Mouse (Mus musculus) bone marrow, adult 2 months (tissue): ENCODE measurements at regions not wholly inside any gene's neighbourhood (a gene's known extent, or its start where the extent isn't known, plus 50 kb on each side); places are given as distances from the start of the nearest gene placed in this dataset.

Experiments used
- H3K27ac ChIP-seq: fragments of 200-500 bp; 2 replicates; pipeline ENCODE4 v1.5.1; 2012; ENCODE audit warnings: low read depth, mild to moderate bottlenecking, control low read depth, inconsistent platforms, low read length; ENCODE audit not compliant: control insufficient read depth, poor library complexity, insufficient read depth
- H3K4me1 ChIP-seq: fragments of 200-500 bp; 2 replicates; pipeline ENCODE4 v1.6.1; 2011; ENCODE audit warnings: low read length; ENCODE audit not compliant: control insufficient read depth, insufficient read depth
- H3K4me3 ChIP-seq: fragments of 200-500 bp; replicated peaks from 2 replicates; pipeline ENCODE3; 2011; ENCODE audit warnings: mild to moderate bottlenecking, low read depth, low read length, control low read depth; ENCODE audit not compliant: control insufficient read depth
- CTCF ChIP-seq: fragments of 200-500 bp; IDR thresholded peaks from 2 replicates; pipeline ENCODE4 v1.5.1; 2011; ENCODE audit warnings: low read length, control low read depth; ENCODE audit not compliant: control insufficient read depth, insufficient read depth
- POLR2A ChIP-seq: fragments of 200-500 bp; IDR thresholded peaks from 2 replicates; pipeline ENCODE4 v1.6.1; 2011; ENCODE audit warnings: low read depth, mild to moderate bottlenecking, control low read depth, low read length, borderline replicate concordance; ENCODE audit not compliant: control insufficient read depth
- WGBS: fragments of 180-500 bp; shearing (Covaris S2); methylation state at CpG from one replicate; pipeline ENCODE4 v1.1.7; 2018; 5-methylcytosine and 5-hydroxymethylcytosine counted together

DNA sequence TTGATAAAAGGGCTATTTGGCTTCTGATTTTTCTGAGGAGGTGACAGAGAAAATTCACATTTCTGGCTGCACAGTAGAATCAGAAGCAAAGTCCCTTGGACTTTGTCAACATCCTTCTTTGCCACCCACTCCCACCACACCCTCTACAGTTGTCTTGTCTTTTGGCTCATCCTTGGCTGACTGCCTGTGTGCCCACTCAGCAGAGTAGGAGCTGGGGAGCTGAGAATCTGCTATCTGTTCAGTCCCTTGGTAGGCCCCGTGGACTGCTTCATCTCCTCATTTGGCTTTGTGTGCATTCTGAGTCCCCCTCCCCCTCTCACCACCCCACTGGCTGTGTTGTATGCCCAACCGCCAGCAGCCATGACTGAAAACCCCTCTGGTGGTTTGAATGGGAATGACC lies 197.2 kb downstream of the Fam173b start:
- Histone ChIP-seq H3K4me3 (no peak overlapping the region), H3K4me1 (no peaks in the 10 kb centered on the region), H3K27ac (no peak overlapping the region)
- no peak for TF ChIP-seq CTCF
- TF ChIP-seq POLR2A = no peak
- 77% methylated on average over 2 of the region's 2 CpGs for WGBS

DNA sequence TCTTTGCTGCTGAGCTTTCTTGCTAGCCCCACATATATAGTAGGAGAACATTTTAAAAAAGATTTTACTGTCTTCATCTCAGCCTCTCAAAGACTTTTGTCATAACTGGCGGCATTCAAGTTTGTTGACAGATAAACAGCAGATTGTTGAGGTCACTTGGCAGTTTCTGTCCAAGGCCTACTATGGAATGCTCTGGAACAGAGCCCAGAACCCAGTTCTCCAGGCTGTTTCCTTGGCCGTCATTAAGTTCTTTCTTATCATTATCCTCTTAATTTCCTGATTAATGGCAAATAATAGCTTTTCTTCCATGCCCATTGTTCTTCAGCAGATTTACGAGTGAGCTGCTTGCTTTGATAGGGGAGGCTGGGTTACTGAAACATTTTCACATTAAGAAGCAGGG lies 203.9 kb downstream of the Fam173b start:
- 61% methylated on average over 3 of the region's 3 CpGs for WGBS
- Histone ChIP-seq H3K27ac (no peak overlapping the region), H3K4me3 (no peak overlapping the region), H3K4me1 (no peaks in the 10 kb centered on the region)
- TF ChIP-seq CTCF = no peak
- no peak for TF ChIP-seq POLR2A

DNA sequence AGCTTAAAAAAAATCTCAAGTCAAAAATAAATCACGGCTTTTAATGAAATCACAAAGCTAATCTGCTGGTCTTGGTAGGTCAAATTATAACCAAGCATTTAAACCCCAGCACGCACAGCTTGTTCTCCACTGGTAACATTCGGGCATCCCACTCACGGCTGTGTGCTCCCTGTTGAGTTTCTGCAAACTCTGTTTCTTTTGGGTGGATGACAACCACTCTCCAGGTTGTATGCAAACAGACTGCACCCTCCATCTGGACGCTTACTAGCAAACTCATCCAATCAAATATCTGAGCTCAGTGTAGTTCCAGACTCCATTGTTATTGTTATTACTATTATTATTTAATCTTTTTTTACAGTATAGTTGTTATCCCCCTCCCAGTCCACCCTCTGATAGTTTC lies 213.9 kb downstream of the Fam173b start:
- Histone ChIP-seq H3K4me1 (no peaks in the 10 kb centered on the region), H3K27ac (no peak overlapping the region), H3K4me3 (no peak overlapping the region)
- 84% methylated on average over 5 of the region's 5 CpGs for WGBS
- TF ChIP-seq CTCF (no peak), POLR2A (no peak)

DNA sequence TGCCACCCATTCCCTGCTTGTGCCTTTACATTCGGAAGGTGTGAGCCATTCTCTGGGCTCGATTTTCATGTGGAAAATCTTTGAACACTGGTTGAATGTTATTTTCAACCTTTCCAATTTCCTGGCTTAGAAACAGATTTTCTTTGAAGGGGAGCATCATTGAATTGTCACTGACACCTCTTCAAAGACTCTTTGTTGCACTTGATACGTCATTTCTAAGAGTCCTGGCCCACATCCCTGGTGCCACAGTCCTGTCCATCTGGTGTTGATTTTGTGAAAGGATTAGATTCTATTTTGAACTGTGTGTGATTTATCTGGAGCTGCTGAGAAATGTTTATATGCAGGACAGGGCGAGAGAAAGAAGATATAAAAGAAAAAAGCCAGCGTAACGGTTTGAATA lies 217.6 kb downstream of the Fam173b start:
- no peak overlapping the region for H3K4me3 ChIP-seq
- no peaks in the 10 kb centered on the region for H3K4me1 ChIP-seq
- TF ChIP-seq POLR2A (no peak), CTCF (no peak)
- H3K27ac ChIP-seq = no peak overlapping the region
- 82% methylated on average over 6 of the region's 6 CpGs for WGBS

DNA sequence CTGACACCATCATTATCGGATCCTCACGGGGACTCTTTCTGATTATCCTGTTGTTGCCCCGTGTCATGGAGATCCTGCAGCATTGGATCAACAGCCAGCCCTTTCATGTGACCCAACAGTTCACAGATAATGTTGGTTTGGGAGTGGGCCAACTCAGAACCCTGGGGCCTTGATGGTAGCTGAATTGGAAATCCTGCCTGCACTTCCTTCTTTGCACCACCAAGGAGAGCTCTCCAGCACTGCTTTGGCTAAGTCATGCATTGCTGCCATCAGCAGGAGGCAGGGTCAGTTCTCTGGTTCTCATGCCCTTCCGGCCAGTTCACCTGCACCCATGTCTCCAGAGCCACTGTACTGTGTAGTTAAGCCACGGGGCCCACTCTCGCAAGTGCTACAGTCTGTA lies 225.6 kb downstream of the Fam173b start:
- 83% methylated on average over 6 of the region's 6 CpGs for WGBS
- no peak overlapping the region for H3K4me3 ChIP-seq
- no peak for TF ChIP-seq CTCF
- TF ChIP-seq POLR2A = no peak
- no peak overlapping the region for H3K27ac ChIP-seq
- no peaks in the 10 kb centered on the region for H3K4me1 ChIP-seq

DNA sequence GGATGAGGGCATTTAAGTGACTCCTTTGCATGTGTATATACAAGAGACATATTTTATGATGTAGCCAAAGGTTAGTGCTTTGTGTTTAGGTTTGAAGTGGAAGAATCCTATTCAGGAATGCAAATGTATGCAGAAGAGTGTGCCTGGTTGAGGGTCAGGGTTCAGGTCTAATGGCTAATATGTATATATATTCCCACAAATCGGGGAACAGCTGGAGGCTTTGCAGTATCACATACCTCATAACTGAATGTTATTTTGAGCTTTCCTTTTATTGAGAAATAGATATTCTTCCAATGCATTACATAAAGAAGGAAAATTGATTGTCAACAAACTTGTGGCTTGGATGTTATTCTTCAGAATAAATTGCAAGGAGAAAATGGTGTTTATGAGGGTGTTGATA lies 239.9 kb downstream of the Fam173b start:
- Histone ChIP-seq H3K27ac (no peak overlapping the region), H3K4me1 (no peaks in the 10 kb centered on the region), H3K4me3 (no peak overlapping the region)
- WGBS = 73% methylated on average over 1 of the region's 1 CpGs
- no peak for TF ChIP-seq POLR2A
- TF ChIP-seq CTCF = no peak

DNA sequence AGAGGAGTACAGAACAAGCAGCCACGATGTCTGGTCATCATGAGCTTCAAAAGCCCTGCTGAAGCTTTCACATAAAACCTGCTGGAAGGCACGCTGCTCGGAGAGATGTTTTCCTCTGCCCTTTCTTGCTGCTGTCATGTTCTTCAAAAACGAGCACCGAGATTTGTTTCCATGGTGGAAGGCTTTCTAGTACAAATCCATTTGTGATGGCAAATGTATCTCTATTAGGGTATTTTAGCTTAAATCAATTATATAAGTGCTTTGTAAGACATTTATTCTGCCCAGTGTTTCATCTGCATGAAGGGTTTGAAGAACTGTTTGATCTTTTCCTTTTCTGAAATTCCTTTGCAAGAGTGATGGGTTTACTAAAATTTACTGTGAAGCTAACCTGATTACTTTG lies 253.1 kb downstream of the Fam173b start:
- H3K27ac ChIP-seq = no peak overlapping the region
- no peak overlapping the region for H3K4me3 ChIP-seq
- WGBS = 77% methylated on average over 5 of the region's 5 CpGs
- H3K4me1 ChIP-seq = no peaks in the 10 kb centered on the region
- no peak for TF ChIP-seq CTCF
- no peak for TF ChIP-seq POLR2A

DNA sequence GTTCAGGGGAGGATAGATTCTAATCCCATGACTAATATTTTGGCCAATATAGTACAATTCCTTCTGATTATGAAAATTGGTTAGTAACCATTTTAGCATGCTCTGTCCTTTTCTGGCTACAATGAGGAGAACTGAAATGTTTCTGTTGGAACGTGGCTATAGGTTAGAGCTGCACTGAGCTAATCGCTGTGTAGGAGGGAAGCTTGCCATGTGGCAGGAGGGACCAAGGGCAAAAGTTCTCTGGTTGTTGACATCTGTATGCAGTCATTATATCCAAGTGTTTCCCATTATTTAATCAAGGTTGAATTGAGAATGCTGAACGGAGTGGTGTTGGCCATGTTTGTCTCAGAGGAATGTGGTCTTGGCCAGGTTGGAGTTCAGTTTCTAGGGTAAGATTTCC lies 253.5 kb downstream of the Fam173b start:
- H3K4me1 ChIP-seq = no peaks in the 10 kb centered on the region
- H3K4me3 ChIP-seq = no peak overlapping the region
- no peak overlapping the region for H3K27ac ChIP-seq
- TF ChIP-seq POLR2A (no peak), CTCF (no peak)
- WGBS = 74% methylated on average over 3 of the region's 3 CpGs

DNA sequence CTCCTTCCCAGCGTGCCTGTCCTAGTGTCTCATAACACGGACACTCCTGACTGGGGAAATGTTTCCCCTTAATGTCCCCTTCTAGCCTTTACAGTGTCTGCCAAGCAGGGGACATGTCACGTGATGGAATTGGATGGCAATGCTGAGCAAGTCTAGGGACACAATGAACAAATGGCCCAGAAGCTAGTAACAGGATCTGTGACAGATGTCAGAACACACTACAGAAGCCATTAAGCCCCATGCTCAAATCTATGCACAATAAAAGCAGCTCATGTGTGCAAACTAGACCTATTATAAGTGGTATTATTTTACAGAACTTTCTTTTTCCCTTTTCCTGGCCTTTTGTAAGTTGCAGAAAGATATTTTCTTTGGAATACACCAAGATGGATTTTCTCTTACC lies 267.4 kb downstream of the Fam173b start:
- 73% methylated on average over 3 of the region's 3 CpGs for WGBS
- no peak for TF ChIP-seq POLR2A
- TF ChIP-seq CTCF = no peak
- Histone ChIP-seq H3K27ac (no peak overlapping the region), H3K4me3 (no peak overlapping the region), H3K4me1 (no peaks in the 10 kb centered on the region)
